13 mouse cellular contexts compared by ENCODE assay signal in genomic region chr13:48594031-48594430, GRCm38 (mm10). TPM values are rescaled to one million over a fixed set of nuclear protein-coding genes. Genes with fewer than 3 reads are reported as not detected.
DNase-seq lines count a peak whose midpoint lies in the region; ATAC-seq and TF ChIP-seq lines count a peak whose summit lies in the region.
"Had no signal": no experiment of that assay in that cellular context is flagged by ENCODE, and none has a peak within 500 bp of the region (broad histone marks: within the 10 kb centered on the region; RNA-seq: fewer than 3 reads in every experiment).

No protein-coding gene starts in this region.

- H3K27ac ChIP-seq in hindbrain, embryonic 11.5 days (ENCODE audit: low read depth, low read length) = peak overlapping the region; percentile 17; the same call in 1 of the 2 replicates
- no peak overlapping the region for H3K27ac ChIP-seq in limb, embryonic 13.5 days
- H3K27ac ChIP-seq in thymus, adult 2 months (ENCODE audit: control insufficient read depth, insufficient read depth, low read length) = no peak overlapping the region

- H3K36me3 ChIP-seq in hindbrain, embryonic 11.5 days (ENCODE audit: control insufficient read depth, insufficient read depth, low read length) = no peaks in the 10 kb centered on the region
- H3K36me3 ChIP-seq in limb, embryonic 13.5 days = peaks cover 44% of the 10 kb centered on the region
- no peaks in the 10 kb centered on the region for H3K36me3 ChIP-seq in thymus, adult 2 months (ENCODE audit: control insufficient read depth, insufficient read depth, low read length)

- 42% methylated on average over 10 of the region's 10 CpGs for WGBS in hindbrain, embryonic 11.5 days
- 64% methylated on average over 10 of the region's 10 CpGs for WGBS in limb, embryonic 13.5 days
- WGBS in lung, adult 2 months = 87% methylated on average over 10 of the region's 10 CpGs
- 94% methylated on average over 10 of the region's 10 CpGs for WGBS in thymus, adult 2 months

- no peak for ATAC-seq in hindbrain, embryonic 11.5 days (ENCODE audit: low FRiP score)
- no peak for ATAC-seq in limb, embryonic 13.5 days (ENCODE audit: low FRiP score, low read depth)
- no peak for ATAC-seq in monocyte, adult 5-6 weeks (replicated peaks; ENCODE audit: insufficient number of reproducible peaks, low FRiP score, low TSS enrichment, poor library complexity, severe bottlenecking)
- ATAC-seq: liver, postnatal 0 days had no signal

- DNase-seq in right cerebral cortex, adult 2 months (ENCODE audit: low spot score in 2 of 2) = peak; percentile 54 to 63
- DNase-seq in right cerebral cortex, postnatal 4 days = no peak
- peak; percentile 28 for DNase-seq in hindbrain, embryonic 11.5 days (ENCODE audit: low spot score)
- DNase-seq in telencephalon, adult 2 months (ENCODE audit: low read depth, low spot score) = peak; percentile 67
- DNase-seq in lung, adult 2 months = no peak
- no peak for DNase-seq in thymus, adult 2 months
- DNase-seq: cerebellum, adult 2 months; gastrocnemius, adult 2 months; kidney, postnatal 36 days; liver, postnatal 0 days had no signal

- no peak overlapping the region for H3K4me2 ChIP-seq in hindbrain, embryonic 11.5 days (replicated peaks; ENCODE audit: low read depth, low read length)
- no peak overlapping the region for H3K4me2 ChIP-seq in limb, embryonic 13.5 days (replicated peaks)

- no peak overlapping the region for H3K9ac ChIP-seq in hindbrain, embryonic 11.5 days (ENCODE audit: low read depth, low read length)
- 0 out of 2 replicates have a peak overlapping the region, but pooled peaks have one; percentile 39 for H3K9ac ChIP-seq in limb, embryonic 13.5 days
- H3K9ac ChIP-seq: liver, postnatal 0 days had no signal

- no peak for TF ChIP-seq POLR2A in lung, adult 2 months (IDR thresholded peaks at IDR 0.05; ENCODE audit: borderline replicate concordance, extremely low read depth, low read depth, low read length)
- no peak for TF ChIP-seq POLR2A in thymus, adult 2 months (IDR thresholded peaks at IDR 0.05; ENCODE audit: control insufficient read depth, extremely low read depth, insufficient read depth, low read length, poor library complexity)

- no peak overlapping the region for H3K4me3 ChIP-seq in hindbrain, embryonic 11.5 days (ENCODE audit: low read depth, low read length)
- no peak overlapping the region for H3K4me3 ChIP-seq in limb, embryonic 13.5 days
- H3K4me3 ChIP-seq in lung, adult 2 months (replicated peaks; ENCODE audit: extremely low read depth, low read depth, low read length) = no peak overlapping the region
- no peak overlapping the region for H3K4me3 ChIP-seq in thymus, adult 2 months (ENCODE audit: control insufficient read depth, insufficient read depth, low read length)
- H3K4me3 ChIP-seq: gastrocnemius, adult 2 months; myocyte had no signal

- no peak for TF ChIP-seq CTCF in lung, adult 2 months (IDR thresholded peaks at IDR 0.05; ENCODE audit: insufficient read depth, low read length)
- no peak for TF ChIP-seq CTCF in thymus, adult 2 months (IDR thresholded peaks at IDR 0.05; ENCODE audit: borderline replicate concordance, control insufficient read depth, extremely low read depth, insufficient read depth, low read length, poor library complexity)

- H3K4me1 ChIP-seq in hindbrain, embryonic 11.5 days (replicated peaks; ENCODE audit: control insufficient read depth, insufficient read depth, low read length) = no peaks in the 10 kb centered on the region; the same call in 1 of the 2 replicates
- peaks cover 26% of the 10 kb centered on the region for H3K4me1 ChIP-seq in limb, embryonic 13.5 days
- H3K4me1 ChIP-seq in lung, adult 2 months (ENCODE audit: control insufficient read depth, insufficient read depth, low read length) = no peaks in the 10 kb centered on the region
- no peaks in the 10 kb centered on the region for H3K4me1 ChIP-seq in thymus, adult 2 months (replicated peaks; ENCODE audit: control insufficient read depth, insufficient read depth, low read length)

- no peaks in the 10 kb centered on the region; the same call in 1 of the 2 replicates for H3K27me3 ChIP-seq in hindbrain, embryonic 11.5 days (ENCODE audit: control insufficient read depth, insufficient read depth, low read length)
- H3K27me3 ChIP-seq in limb, embryonic 13.5 days = no peaks in the 10 kb centered on the region
- no peaks in the 10 kb centered on the region for H3K27me3 ChIP-seq in thymus, adult 2 months (ENCODE audit: control insufficient read depth, insufficient read depth, low read length)

- H3K9me3 ChIP-seq in hindbrain, embryonic 11.5 days (ENCODE audit: control insufficient read depth, low read length) = no peaks in the 10 kb centered on the region
- no peaks in the 10 kb centered on the region for H3K9me3 ChIP-seq in limb, embryonic 13.5 days

RNA-seq across cellular contexts. Expression of gene Ptpdc1, which starts 31.4 kb away (rescaled TPM):
- 12.2 and 12.5 TPM in 2 replicates for polyA plus RNA-seq in hindbrain, embryonic 11.5 days (2014; fragmentation: Nextera tagmentation; extraction: Ambion mirVana)
- polyA plus RNA-seq in limb, embryonic 13.5 days (2015; fragmentation: Nextera tagmentation; extraction: Ambion mirVana) = 20.0 and 20.5 TPM in 2 replicates
- 1.3 to 2.7 TPM (median 1.5 TPM) in 3 replicates for total RNA-seq in monocyte, adult 5-6 weeks (2017)
- 2.4 and 3.8 TPM in 2 replicates for polyA plus RNA-seq in lung, adult 2 months (2012; rRNA removed)
- 1.1 and 1.3 TPM in 2 replicates for polyA plus RNA-seq in thymus, adult 2 months (2012; rRNA removed)

Comparison
In these comparisons a context has a peak if more than half of its experiments do, and no peak if none do; other contexts are left out.
1. DNase-seq: peak in right cerebral cortex, adult 2 months (2 of 2), hindbrain, embryonic 11.5 days (single experiment) and telencephalon, adult 2 months (single experiment); none in right cerebral cortex, postnatal 4 days (single experiment), lung, adult 2 months (single experiment) and thymus, adult 2 months (single experiment).